Mouse (Mus musculus): ENCODE data around the gene Ndufv1.
"Not testable (repeated sequence)": the region's sequence is repeated elsewhere in the genome, so short reads cannot be mapped to it uniquely, and the experiment has no call there.

Gene Ndufv1

DNA sequence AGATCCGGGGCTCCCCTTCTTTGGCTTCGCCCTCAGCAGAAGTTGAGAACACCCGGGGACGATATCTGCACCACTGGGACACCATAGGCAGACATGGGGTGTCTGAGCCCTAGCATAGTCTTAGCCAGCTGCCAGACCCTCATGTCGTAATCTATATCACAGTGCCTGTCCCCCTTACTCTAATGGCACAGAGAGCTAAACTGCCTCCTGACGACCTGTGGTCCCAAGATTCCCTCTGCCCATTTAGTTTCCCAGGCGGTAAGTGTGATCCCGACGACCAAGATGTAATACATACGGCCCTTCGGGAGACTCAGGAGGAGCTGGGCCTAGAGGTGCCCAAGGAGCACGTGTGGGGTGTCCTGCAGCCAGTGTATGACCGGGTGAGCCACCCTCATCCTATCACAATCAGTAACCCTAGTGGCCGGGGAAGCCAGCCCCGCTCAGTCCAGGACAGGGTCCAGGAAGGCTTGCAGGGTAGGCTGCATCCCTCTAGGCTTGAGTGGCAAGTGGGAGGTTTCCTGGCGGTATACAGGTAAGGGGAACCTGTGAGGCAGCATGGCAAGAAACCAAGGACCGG lies 11.6 kb downstream of the Ndufv1 start:
- DNase-seq: no peak

DNA sequence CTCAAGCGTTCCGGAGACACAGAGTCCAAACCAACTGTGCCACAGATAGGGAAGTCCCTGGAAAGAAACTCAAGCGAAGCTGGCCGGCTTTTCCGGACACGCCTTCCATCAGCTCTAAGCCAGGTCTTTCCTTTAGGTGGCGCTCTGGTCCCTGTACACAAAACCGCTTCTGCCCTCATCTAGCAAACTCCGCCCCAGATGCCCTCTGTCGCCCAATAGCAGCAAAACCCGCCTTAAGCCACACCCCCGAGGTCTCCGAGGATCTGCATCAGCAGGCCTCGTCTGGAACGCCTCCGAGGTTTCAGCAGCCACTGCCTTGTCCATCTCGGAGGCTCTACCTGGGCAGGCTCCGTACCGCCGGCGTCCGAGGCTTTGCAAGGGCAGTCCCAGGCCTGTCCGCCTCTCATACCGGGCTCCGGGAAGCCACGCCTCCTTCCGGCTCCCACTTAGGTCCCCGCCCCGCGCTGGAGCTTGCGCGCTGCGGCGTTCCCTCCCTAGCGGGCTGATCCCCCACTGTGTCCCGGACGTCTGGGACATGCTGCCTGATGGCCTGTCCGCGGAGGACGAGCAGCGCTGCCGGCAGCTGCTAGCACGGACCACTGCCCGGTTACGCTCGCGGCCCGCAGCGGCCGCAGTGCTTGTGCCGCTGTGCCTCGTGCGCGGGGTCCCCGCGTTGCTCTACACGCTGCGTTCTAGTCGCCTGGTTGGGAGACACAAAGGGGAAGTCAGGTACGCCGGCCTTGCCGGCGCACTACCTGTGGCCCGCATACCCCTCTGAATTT lies 12.3 kb downstream of the Ndufv1 start, which contains the start of the genes Nudt8 and Gm49405:
TSS of gene Nudt8 (plus strand) at position 462 of the 782 bp plus-strand sequence.
TSS of gene Gm49405 (plus strand) at position 508 of the 782 bp plus-strand sequence.
- peak; percentile 98 for DNase-seq

DNA sequence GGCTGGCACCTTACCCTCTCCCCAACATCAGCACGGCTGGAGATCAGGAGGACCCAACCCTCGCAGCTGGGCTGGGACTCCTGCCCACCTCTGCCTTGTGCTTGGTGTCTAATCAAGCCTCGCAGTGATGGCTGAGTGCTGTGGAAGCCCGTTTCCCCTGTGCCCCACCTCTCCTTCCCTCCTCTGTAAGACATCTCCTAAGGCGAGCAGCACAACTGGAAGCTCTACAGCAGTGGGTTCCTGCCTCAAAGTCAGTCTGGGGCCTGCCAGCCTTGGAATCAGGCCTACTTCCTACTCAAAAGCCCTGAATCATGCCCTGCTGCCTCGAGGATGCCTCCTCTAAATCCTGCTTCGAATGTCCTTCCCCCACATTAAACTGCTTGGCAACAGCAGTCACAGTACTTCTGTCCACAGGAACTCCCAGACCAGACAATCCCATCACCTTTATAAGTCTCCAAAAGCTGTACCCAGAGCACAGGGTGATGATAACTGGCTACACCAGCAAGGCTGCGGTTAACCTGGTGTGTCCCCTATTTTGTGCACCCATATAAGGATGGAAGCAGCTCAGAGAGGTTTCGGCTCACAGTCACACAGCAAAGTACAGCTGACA lies 13.4 kb downstream of the Ndufv1 start:
- DNase-seq: no peak

DNA sequence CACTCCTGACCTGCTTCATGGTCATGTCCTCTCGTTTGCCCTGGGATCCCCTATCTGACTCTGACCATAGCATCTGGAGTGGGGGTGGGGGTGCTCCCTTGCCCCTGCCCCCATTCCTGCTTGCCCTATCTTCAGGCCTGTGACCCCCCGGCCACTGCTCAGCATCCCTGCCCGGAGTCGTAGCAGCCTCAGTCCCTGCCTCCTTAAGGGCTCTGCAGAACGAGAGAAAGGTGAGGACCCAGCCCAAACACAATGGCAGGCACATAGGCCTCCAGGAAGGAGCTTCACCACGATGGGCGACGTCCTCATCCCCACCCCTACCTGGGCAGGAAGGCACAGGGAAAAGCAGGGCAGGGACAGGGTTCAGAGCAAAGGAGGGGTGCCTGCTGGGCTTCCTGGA lies 14.3 kb downstream of the Ndufv1 start:
- DNase-seq: no peak

DNA sequence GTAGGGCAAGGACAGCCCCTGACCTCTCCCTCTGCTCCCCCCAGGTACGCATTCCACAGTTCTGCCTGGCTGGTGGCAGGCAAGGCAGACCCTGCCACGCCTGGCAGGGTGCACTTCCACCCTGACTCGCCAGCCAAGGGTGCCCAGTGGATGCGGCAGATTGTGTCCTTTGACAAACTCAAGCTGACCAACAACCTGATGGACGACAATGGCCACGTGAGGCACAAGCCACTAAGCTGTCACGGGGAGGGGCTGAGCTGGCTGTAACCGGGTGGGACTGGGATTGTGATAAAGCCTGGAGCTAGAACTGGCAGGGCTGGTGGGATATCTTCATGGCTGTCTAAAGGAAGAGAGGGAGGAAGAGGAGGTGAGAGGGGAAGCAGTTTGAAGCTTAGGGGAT lies 15.4 kb downstream of the Ndufv1 start:
- DNase-seq: no peak

DNA sequence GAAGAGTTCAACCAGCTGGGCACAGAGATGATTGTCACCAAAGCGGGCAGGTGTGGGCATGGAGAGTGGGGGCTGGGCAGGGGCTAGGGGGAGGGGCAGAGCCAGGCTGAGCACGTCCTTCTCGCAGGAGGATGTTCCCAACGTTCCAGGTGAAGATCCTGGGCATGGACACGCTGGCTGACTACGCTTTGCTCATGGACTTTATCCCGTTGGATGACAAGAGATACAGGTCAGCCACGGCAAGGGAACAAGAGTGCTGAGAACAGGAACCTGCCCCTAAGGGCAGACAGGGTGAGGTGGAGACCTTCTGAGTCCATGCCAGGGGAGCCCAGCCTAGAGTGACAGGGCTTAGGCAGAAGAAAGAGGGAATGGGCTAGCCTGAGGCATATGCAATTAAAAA lies 15.9 kb downstream of the Ndufv1 start:
- DNase-seq: peak in 1 of 2 experiments; percentile 59

DNA sequence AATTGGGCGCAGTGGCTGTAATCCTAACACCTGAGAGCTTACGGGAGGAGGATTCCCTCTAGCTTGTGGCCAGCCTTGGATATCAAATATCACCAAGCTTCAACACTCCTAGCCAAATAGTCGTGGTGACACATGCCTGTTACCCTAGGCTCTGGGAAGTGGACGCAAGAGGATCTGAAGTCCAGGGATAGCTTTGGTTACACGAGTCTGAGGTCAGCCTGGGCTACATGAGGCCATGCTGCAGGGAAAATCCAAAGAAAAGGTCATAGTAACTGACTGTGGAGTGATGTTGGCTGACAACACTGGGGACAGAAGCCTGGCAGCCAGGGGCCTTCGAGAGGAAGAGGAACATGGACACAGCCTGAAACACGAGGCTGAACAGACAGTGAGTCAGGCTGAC lies 16.5 kb downstream of the Ndufv1 start:
- no peak for DNase-seq

DNA sequence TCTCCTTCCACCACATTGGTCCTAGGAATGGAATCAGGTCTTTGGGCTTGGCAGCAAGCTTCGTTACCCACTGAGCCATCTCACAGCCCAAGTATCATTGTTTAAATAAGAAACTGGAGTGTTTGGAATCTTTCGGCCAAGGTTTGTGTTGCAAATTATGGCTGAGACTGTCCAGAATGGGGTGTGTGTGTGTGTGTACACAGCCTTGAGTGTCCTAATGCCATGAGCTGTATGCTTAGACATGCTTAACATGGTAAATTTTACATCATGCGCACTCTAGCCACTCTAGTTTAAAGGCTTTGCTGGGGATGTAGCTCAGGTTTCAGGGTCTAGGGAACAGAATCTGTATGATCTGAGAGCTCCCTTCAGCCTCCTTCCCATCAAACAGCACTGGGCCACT lies 17.1 kb downstream of the Ndufv1 start:
- no peak for DNase-seq

DNA sequence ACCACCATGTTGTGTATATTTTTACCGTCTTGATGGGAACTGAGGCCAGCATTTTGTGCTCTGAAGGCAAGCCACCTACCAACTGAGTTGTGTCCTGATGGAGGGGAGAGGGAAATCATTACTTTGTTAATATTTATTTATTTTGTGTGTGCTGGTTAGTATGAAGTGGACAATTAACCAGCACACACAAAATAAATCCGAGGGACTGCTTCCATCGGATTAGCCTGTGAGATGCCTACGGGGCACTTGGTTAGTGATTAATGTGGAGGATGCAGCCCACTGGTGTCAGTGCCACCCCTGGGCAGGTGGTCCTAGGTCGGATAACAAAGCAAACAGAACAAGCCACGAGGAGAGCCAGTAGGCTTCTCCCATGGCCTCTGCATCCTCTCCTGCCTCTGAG lies 17.7 kb downstream of the Ndufv1 start:
- peak in 1 of 2 experiments; percentile 42 for DNase-seq

DNA sequence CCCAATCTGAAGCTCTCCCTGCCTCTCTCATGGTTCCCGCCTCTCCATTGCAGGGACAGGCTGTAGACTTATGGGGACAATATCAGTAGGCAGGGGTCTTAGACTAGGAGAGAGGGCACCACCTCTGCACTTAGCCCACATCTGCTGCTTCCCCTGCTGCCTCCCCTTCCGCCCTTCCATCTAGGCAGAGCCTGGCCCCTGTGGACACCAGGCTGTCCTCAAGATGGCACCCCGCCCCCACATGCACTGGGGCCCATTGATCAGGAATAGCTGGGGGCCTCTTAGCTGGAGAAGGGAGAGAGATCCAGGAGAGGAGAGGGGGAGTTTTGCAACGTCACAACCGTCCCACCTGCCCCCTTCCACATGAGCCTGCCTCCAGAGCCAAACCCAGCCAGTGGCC lies 20.2 kb downstream of the Ndufv1 start, which contains the start of gene Tbx10:
TSS of gene Tbx10 (plus strand) at position 337 of the 400 bp plus-strand sequence.
- peak in 1 of 2 experiments; percentile 51 for DNase-seq

DNA sequence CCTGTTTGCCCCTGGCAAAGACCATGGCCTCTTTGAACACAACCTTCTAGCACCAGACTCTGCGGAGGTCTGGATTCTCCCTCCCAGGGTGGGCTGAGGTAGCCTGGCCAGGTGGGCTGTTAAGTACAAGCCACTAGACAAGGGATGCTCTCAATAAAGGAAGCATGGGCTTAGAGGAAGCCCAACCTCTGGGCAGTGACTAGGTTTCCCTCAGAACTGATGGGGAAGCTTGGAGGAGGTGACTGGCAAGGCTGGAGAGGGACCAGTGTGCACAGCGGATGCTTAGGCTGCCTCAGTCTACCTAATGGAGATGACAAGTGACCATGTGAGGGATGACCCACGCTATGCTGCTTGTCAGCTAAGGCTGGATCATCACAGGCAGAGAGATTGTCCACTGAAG lies 20.6 kb downstream of the Ndufv1 start:
- peak in 1 of 2 experiments; percentile 48 for DNase-seq

DNA sequence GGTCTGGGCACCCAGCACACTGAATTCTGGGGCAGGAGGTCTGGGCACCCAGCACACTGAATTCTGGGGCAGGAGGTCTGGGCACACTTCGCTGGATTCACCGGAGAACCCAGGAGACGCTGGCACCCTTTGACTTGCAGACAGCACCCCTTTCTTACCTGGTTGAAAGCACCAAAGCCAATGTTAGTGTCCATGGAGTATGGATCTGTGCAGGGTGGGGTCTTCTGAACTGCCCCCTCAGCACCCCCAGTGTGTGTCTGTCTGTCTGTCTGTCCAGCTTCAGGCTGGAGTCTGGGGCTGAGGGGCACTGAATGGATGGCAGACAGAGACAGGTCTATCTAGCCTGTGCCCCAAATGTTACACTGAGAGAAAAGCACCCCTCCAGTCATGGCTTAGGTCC lies 21.0 kb downstream of the Ndufv1 start:
- DNase-seq: no peak

DNA sequence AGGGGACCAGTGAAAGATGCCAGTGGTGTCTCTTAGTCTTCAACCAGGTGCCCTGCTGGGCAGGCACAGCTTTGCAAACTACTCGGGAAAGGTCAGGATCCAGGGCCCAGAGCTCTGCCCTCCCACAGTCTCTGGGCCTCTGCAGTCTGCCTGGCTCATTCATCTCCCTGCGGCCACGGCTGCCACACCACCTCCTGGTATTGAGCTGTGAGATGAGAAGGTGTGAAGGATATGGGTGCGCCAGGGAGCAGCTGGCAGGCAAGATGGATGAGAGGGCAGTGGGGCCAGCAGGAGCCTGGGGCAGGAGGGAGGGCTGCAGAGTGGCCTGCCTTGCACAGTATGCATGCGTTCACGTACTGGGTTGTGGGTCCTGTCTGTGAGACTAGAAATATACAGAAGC lies 21.8 kb downstream of the Ndufv1 start:
- DNase-seq: no peak

DNA sequence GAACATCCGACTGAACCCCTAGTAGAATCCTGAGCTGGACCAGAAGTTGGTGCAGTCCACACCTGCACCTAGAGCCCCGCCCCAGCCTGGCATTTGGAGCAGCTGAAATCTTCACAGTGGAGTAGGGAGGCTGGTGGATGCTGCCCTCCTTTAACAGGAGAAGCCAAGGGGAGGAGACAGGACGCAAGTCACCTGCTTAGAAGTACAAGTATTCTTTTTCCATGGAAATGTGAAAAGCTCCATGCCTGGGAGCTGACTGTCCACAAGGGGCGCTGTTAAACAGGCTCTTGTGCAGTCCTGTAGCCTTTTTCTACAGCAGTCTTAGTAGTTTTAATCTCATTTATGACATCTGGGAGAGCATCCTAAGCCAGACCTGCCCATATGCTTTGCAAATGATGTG lies 23.9 kb downstream of the Ndufv1 start:
- peak in 1 of 2 experiments; percentile 49 for DNase-seq

DNA sequence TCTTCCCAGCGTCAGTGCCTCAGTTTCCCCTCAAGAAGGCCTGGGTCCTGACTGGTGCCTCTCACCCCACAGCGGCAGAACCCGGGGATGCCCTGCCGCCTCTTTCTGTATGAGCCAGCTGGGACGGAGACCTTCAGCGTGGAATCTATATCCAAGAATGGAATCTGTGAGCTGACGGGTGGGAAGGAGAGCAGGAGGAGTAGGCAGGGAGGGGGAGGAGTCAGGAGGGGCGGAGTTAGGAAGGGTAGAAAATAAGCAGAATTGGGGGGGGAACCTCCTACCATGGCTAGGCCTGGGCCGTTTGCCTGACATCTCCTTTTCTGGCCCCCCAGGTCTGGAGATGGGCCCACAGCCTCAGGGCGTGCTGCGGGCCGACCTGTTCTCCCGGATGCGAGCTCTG lies 24.5 kb downstream of the Ndufv1 start:
- DNase-seq: peak in 1 of 2 experiments; percentile 50

DNA sequence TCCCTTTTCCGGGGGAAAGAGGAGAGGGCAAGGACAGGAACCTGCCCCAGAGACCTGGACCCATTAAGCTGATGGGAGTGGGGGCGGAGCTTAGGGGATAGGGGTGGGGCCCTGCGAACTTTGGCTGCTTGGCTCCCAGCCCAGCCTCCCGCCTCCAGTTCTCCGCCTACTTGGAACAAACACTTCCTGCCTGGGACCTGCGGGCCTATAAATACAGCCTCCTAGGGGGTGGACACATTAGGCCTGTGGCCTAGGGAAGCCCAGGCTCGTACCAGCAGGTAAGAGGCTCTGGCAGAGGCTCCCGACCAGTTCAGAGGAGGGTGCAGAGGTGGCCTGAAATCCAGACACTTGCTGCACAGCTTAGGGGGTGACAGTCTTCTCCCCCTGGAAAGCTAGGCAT lies 26.3 kb downstream of the Ndufv1 start, which contains the start of gene Acy3:
TSS of gene Acy3 (plus strand) at position 237 of the 400 bp plus-strand sequence.
- peak; percentile 97 to 98 for DNase-seq

DNA sequence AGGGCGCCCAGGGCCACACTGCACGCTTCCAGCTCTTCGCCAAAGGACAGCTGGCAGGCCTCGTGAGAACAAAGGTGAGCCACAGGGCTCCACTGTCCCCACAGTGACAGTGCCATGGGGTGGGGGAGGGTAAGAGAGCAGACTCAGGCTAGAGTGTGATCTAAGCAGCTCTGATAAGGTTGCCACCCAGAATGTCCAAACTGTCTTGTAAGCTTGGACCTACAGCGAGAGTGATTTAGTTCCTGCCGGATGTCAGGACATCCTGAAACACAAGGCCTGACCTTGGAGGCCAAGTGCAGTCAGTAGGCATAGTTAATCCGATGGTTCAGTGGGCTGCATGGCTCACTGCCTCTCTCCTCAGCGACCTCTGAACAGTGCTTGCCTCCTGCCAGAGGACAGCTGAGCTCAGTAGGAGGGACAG lies 27.3 kb downstream of the Ndufv1 start:
- DNase-seq: peak; percentile 91 to 93

DNA sequence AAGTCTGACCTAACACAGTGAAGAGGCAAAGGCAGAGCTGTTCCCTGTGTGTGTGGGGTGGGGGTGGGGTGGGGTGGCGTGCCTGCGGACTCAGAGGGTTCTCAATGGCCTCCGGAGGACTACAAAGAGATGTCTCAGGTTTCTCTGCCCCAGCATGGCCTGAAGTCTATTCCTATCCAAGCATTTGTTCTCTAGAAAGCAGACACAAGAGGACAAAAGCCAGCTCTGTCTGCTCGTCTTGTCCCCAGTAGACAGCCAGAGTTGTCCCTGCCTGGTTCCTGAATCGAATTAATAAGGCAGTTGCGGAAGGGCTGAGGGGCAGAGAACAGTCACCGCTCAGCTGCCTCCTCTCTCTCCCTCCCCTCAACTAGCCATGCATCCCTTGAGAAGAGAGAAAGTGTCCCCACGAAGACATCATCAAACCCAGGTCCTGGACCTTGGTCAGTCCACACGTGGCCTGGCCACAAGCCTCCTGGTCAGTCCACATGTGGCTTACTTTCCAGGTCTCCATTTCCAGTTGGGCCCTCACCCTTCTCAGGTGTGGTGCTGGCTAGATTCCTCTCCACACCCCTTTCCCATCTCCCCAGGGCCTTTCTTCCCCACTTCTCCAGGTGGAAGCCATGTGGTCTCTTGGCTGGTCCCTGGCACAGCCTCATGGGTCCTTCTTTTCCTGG lies 28.9 kb downstream of the Ndufv1 start:
- DNase-seq: peak in 1 of 2 experiments; percentile 38

DNA sequence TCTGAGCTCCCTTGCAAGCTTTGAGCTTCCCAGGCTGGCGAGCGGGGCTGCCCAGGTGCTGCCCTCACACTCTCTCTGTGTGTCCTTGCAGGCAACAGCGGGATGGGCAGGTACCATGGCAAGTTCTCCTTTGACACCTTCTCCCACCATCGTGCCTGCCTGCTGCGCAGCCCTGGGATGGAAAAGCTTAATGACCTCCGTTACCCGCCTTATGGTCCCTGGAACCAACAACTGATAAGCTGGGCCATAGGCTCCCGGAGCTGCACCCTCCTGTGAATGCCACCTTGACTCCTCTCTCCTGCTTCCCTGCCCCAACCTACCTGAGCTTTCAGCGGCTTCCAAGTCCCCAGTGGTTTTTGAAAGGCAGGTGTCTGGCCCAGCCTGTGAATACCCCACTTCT lies 31.7 kb downstream of the Ndufv1 start:
- DNase-seq: no peak

DNA sequence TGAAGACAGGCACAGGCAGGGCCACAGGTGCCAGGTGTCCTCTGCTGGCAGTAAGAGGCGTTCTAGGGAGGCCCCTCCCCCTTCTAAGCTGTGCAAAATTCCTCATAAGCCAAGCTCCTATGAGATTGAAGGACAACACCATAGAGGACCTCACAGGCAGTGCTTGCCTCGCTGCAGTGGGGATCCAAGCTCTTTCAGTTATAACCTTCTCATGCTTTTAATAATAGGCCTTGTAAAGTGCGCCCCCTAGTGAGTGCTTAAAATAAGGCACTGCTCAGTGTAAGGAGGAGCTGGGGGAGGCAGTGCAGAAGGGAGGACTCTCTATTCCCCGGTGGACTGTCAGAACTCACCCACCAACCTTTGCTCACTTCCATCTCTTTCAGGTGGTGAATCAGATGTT lies 32.3 kb downstream of the Ndufv1 start:
- DNase-seq: peak; percentile 78 to 89

DNA sequence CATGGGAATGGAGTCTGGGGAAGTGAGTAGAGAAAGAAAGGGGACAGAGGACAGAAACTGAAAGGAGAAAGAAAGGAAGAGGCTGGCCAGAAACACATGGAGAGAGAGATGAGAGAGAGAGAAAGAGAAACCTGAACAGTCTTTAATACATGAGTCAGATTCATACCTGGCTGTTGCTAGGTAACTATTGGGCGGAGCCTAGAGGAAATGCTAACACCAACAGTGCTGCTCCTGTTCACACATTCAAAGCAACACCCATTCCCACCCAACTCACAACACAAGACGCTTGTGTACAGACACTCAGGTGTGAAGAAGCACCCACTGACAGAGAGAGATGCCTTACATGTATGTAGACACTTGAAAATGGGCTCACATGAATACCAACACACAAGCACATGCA lies 36.7 kb downstream of the Ndufv1 start:
- no peak for DNase-seq

DNA sequence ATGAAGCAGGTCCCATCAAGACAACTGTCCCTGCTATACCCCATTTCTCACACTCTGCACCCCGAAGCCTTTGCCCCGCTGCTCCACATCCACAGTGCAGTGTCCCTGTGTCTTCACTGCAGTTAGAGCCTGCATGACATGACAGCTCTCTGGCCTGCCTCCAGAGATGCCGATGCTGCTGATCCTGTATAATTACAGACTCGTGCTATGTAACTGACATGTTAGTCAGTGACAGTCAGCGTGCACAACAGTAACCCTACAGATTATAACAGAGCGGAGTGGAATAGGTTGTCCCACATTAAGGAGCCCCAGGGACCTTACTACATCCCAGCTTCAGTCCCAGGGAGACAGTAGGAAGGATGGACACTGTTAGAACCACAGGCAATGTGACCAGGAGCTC lies 38.0 kb downstream of the Ndufv1 start:
- DNase-seq: not testable (repeated sequence)

DNA sequence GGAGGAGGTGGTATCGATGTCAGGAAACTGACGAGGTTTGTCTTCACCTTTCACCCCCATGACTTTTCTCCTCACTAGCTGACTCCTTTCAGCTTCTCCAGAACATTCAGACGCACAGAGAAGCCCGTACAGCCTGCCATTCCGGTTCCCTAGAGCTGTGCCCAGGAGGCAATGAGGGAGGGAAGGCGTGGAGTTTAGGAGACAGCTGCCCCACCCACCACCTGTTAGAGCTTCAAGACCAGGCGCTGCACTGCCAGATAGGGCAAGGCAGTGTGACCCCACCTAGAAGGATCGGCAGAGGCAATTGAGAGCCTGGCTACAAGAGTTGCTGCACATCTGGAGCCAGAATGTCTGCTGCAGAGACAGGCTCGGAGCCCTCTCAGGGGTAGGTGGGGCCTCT lies 40.4 kb downstream of the Ndufv1 start, which contains the start of gene Aldh3b2:
TSS of gene Aldh3b2 (plus strand) at position 100 of the 400 bp plus-strand sequence.
- DNase-seq: no peak
